Mouse (Mus musculus): ENCODE measurements around the gene Cd22.
"Not testable (repeated sequence)": the region's sequence is repeated elsewhere in the genome, so short reads cannot be mapped to it uniquely, and the experiment has no call there.

Cd22 gene

GRCm38 (mm10) chr7:30863386-30863785 is 16.8 kb downstream of the Cd22 start:
- intact Hi-C loops (cut with DNase I): no loop called here

- intact Hi-C loops (cut with DNase I): no loop called here
Observed at GRCm38 (mm10) chr7:30861464-30861863, 18.7 kb downstream of the Cd22 start, which contains the start of gene Ffar1. TSS of gene Ffar1 (minus strand) at chr7:30861564.

GRCm38 (mm10) chr7:30859635-30860402 is 20.3 kb downstream of the Cd22 start:
- intact Hi-C loops (cut with DNase I): loop anchor here (2.0 kb wide), 1 partner anchor 53 kb away; no protein-coding TSS in a partner anchor

GRCm38 (mm10) chr7:30859290-30859634 is 20.9 kb downstream of the Cd22 start:
- intact Hi-C loops (cut with DNase I): loop anchor here (2.0 kb wide), 1 partner anchor 52 kb away; no protein-coding TSS in a partner anchor

GRCm38 (mm10) chr7:30857746-30858145 is 22.4 kb downstream of the Cd22 start:
- intact Hi-C loops (cut with DNase I): loop anchor here (2.0 kb wide), 1 partner anchor 51 kb away; no protein-coding TSS in a partner anchor

GRCm38 (mm10) chr7:30856078-30856477 is 24.1 kb downstream of the Cd22 start, which contains the start of gene Ffar3:
TSS of gene Ffar3 (minus strand) at chr7:30856178.
- intact Hi-C loops (cut with DNase I): no loop called here

- intact Hi-C loops (cut with DNase I): no loop called here
Observed at GRCm38 (mm10) chr7:30851421-30851820, 28.7 kb downstream of the Cd22 start.

GRCm38 (mm10) chr7:30847934-30848333 is 32.2 kb downstream of the Cd22 start:
- intact Hi-C loops (cut with DNase I): no loop called here

GRCm38 (mm10) chr7:30847386-30847785 is 32.8 kb downstream of the Cd22 start:
- intact Hi-C loops (cut with DNase I): no loop called here

- intact Hi-C loops (cut with DNase I): no loop called here
Observed at GRCm38 (mm10) chr7:30846505-30847053, 33.6 kb downstream of the Cd22 start.

GRCm38 (mm10) chr7:30844676-30845297 is 35.4 kb downstream of the Cd22 start:
- intact Hi-C loops (cut with DNase I): no loop called here

- intact Hi-C loops (cut with DNase I): no loop called here
Observed at GRCm38 (mm10) chr7:30842092-30842491, 38.0 kb downstream of the Cd22 start.

GRCm38 (mm10) chr7:30841379-30841778 is 38.8 kb downstream of the Cd22 start:
- intact Hi-C loops (cut with DNase I): no loop called here

- intact Hi-C loops (cut with DNase I): no loop called here
Observed at GRCm38 (mm10) chr7:30840306-30840705, 39.8 kb downstream of the Cd22 start.

GRCm38 (mm10) chr7:30837277-30837676 is 42.9 kb downstream of the Cd22 start:
- intact Hi-C loops (cut with DNase I): no loop called here

GRCm38 (mm10) chr7:30832684-30833083 is 47.5 kb downstream of the Cd22 start:
- intact Hi-C loops (cut with DNase I): not testable (repeated sequence)

GRCm38 (mm10) chr7:30832261-30832660 is 47.9 kb downstream of the Cd22 start:
- intact Hi-C loops (cut with DNase I): no loop called here

- intact Hi-C loops (cut with DNase I): no loop called here
Observed at GRCm38 (mm10) chr7:30829428-30829827, 50.7 kb downstream of the Cd22 start.

GRCm38 (mm10) chr7:30828871-30829270 is 51.3 kb downstream of the Cd22 start:
- intact Hi-C loops (cut with DNase I): not testable (repeated sequence)

GRCm38 (mm10) chr7:30826660-30827059 is 53.5 kb downstream of the Cd22 start:
- intact Hi-C loops (cut with DNase I): no loop called here

- intact Hi-C loops (cut with DNase I): no loop called here
Observed at GRCm38 (mm10) chr7:30824306-30824705, 55.8 kb downstream of the Cd22 start.

- intact Hi-C loops (cut with DNase I): no loop called here
Observed at GRCm38 (mm10) chr7:30823675-30824074, 56.5 kb downstream of the Cd22 start, which contains the start of gene Ffar2. TSS of gene Ffar2 (minus strand) at chr7:30823775.

Data from adrenal gland (tissue).